Mouse (Mus musculus): ENCODE data around the gene Nrarp.

DNA sequence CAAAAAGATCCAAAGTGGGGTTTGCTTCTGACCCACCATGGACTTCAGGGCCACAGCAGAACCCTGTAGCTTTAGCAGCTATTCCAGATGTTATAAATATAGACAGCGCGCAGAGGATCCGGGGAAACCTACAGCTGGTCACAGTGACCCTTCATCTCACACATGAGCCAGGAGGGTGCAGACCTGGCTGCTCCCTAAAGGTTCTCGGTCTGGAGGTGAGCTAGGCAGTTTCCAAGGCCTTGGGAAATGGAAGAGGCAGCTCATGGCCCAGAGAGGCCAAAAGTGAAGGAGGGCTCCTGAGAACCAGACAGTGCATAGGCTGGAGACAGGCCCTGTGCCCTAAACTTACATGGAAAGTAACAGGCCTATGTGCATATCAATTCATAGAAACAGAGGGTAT, 6.7 kb upstream of the Nrarp start:
- TF ChIP-seq BHLHE40 (IDR thresholded peaks at IDR 0.05; ENCODE audit: low read depth, low read length) (no peak), CTCF (conservative IDR thresholded peaks at IDR 0.05 in 1 of 2, IDR thresholded peaks at IDR 0.05 in 1 of 2; ENCODE audit: low read depth in 2 of 2, low read length in 2 of 2) (no peak), CHD2 (IDR thresholded peaks at IDR 0.05; ENCODE audit: low read length) (no peak), GABPA (IDR thresholded peaks at IDR 0.05; ENCODE audit: insufficient replicate concordance, low read depth, low read length) (no peak), MYC (IDR thresholded peaks at IDR 0.05; ENCODE audit: low read depth, low read length) (no peak), JUN (IDR thresholded peaks at IDR 0.05; ENCODE audit: insufficient read depth, low read depth, low read length) (no peak), RAD21 (IDR thresholded peaks at IDR 0.05; ENCODE audit: low read depth, low read length) (no peak)

All from CH12.LX (cell line).